Mouse (Mus musculus) spleen, adult 18-20 months (tissue): ENCODE results near the gene Olfr279.

Source experiments
- DNase-seq, 2 experiments: peaks; one replicate each; pipeline ENCODE4 v3.0.0; 2022; ENCODE audit warnings: mixed read lengths in 2 of 2

The Olfr279 gene

DNA sequence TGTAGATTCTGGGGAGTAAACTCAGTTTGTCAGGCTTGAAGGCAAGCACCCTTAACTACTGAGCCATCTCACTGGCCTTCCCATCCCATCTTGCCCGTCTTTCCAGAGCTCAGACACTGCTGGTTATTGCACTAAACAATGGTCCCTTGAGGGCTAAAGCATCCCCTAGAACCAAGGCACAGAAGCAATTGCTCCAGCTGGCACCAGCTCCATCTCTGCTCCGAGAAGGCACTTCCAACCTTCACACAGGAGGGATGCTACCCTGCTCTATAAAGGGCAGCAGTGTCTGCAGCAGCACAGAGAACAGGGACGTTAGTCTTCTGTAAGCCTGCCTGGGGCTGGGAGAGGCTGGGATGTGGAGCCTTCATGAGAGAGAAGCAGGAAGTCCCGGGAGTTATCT lies at the start of gene Olfr279:
Gene Olfr279, plus strand, starts transcription at position 301 of the 400 bp plus-strand sequence.
- DNase-seq, result no peak

DNA sequence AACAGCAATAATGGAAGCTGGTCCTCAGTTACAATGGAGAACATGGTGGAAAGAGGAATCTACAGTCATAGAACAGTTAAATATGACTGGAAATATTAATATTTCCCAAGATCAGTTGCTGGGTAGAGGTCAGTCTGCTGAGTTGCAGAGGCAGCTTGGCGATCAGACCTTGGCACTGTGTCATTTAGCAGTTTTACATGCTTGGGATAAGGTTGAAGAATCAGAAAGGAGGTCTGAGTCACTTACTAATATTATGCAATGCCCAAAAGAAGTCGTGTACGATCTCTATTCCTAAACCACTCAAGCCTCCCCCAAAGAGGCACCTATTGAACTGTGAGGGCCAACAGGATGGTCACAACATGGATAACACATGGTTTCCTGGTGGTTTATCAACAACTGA lies 47.6 kb upstream of the Olfr279 start:
- no peak for DNase-seq

DNA sequence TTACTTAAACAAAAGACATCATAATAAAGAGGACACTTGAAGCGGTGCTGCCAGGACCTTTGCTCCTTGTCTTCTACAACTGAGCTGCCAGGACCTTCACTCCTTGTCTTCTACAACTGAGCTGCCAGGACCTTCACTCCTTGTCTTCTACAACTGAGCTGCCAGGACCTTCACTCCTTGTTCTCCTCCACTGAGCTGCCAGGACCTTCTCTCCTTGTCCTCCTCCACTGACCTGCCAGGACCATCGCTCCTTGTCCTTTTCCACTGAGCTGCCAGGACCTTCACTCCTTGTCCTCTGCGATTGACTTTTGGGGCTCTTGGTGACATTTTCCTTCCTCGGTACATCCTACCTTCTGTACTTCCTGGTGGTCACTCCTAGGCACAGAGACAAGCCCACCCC lies 43.7 kb upstream of the Olfr279 start:
- no peak for DNase-seq

DNA sequence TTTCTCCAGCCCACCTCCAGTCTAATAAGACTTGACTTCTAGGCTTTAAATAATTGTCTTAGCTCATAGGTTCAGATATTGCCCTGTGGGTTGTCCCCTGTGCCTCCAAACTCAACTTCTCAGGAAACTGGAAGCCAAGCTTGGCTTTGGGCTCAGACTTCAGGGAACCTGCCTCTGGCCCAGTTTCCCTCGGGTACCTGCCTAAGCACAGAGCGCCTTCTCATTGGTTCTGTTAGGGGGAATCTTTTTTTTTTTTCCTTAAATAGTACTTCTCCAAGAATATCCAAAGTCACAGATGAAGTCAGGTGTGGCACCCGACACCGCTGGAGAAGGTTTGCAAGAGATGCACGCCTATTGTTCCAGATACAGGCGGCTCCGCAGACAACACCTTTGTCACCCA lies 39.9 kb upstream of the Olfr279 start, which contains the start of gene Olfr281:
Gene Olfr281, plus strand, starts transcription at position 301 of the 400 bp plus-strand sequence.
- DNase-seq, result no peak

DNA sequence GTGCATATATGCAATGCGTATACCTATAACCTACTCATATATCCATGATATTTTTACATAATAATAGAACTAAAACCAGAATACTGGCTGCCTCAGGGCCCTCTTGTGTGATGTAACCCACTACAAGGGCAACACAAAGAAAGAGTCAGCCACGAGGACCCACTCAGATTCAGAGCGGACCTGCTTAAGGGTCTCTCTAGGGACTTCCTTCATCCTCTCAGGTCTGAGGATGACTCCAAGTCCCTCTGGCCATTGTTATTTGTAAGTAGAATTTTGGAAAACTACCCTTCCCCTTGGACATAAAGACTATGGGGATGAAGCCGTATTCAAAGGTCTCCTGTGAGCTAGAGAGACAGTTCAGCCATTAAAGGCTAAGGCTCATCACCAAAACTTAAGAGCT lies 22.6 kb upstream of the Olfr279 start, which contains the start of gene OR5BS1P:
Gene OR5BS1P, plus strand, starts transcription at position 301 of the 400 bp plus-strand sequence.
- DNase-seq, result no peak

DNA sequence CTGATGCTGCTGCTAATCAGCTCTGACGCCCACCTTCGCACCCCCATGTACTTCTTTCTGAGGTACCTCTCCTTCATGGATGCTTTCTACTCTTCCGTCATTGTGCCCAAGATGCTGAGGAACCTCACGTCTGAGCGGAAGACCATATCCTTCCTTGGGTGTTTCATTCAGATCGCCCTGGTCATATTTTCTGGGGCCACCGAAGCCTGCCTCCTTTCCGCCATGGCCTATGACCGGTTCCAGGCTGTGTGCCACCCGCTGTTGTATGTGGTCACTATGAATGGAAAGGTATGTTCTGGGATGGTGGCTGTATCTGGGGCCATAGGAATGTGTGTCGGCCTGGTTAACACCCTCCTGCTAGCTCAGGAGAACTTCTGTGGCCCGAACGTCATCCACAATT lies 20.7 kb upstream of the Olfr279 start:
- DNase-seq, result no peak

DNA sequence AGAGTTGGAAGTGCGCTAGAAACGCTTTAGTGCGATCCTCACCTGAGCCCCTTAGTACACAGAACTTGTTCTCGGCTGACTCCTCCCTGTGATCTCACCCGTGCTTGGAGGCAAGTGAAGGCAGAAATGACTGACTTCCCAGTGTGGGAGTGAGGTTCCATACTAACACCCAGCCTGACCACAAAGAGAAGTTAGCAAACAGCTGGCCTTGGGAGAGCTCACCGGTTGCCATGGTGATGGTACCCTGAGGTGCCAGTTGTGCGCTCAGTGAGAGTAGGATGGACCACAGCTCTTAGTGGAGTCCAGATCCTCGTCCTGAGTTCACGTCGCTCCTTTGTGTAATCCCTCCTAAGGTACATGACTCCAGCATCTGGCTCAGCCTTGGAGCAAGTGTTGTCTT lies 17.2 kb upstream of the Olfr279 start:
- DNase-seq, result no peak

DNA sequence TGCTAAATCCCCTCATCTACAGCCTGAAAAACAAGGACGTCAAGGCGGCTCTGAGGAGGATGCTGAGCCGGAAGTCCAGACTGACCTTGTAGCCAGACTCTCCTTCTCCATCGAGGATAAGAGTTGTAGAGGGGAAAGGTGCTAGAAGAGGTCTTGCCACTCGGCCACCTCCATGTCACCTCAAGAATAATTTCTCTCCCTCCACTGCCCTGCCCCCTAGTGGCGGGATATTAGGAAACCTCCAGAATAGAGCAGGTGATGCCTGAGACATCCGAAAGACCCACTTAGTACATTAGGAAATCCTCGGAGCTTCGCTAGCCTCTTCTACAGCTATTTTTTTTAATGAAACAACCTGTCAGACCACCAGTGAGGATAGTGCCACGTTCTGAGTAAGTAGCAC lies 16.8 kb upstream of the Olfr279 start:
- DNase-seq, result peak; percentile 21 to 72

DNA sequence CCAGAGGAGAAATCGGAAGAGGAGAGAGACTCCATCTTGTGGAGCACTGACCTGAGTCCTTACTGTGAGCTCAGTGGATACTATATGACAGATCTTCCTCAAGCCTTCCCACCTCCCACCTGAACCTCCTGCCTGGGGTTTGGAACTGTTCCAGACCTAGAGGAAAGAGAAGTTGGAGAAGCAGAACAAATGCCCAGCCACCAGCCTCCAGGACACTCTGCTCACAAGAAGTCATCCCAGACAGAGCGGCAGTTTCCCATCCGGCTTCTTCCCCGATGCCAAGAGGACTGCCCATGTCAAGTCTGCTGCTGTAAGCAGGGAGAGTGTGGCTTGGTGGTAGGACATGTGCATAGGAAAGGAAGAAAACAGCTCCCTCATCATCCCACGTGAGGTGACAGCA lies 15.9 kb upstream of the Olfr279 start:
- DNase-seq, result no peak

DNA sequence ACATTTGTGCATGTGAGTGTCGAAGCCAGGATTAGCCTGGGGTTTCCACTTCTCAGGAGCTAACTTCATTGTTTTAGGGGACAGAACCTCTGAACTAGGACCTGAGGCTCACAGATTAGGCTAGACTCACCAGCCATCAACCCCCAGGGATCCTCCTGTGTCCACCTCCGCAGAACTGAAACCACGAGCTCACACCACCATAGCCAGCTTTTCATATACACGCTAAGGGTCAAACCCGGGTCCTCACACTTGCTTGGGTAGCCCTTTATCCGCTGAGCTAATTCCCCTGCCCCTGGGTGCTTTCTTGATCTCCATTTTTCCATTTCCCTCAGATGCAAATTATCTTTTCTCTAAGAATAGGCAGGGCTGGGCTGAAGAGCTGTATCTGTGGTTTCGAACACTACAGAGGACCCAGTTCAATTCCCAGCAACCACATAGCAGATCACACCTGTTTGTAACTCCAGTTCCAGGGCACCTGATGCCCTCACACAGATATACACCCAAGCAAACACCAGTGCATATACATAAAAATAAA lies 12.6 kb upstream of the Olfr279 start:
- DNase-seq, result no peak

DNA sequence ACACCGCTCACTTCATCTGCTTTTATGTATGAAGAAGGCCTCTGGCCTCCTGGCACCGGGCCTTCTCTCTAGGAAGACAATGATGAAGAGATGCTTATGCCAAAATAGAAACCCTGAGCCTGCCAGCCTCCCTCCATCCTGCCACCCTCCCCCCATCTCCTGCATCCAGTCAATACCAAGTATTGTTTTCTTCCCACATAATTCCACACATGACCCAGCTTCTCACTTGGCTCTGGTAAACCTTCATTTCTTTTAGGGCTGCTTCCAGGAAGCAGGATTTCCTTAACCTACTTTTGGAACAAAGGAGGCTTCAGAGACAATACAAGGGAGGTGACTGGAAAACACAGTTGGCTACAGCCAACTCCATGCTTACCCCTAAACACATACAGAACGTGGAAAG lies 9.5 kb upstream of the Olfr279 start, which contains the start of gene Lalba:
Gene Lalba, minus strand, starts transcription at position 21 of the 400 bp plus-strand sequence.
- no peak for DNase-seq

DNA sequence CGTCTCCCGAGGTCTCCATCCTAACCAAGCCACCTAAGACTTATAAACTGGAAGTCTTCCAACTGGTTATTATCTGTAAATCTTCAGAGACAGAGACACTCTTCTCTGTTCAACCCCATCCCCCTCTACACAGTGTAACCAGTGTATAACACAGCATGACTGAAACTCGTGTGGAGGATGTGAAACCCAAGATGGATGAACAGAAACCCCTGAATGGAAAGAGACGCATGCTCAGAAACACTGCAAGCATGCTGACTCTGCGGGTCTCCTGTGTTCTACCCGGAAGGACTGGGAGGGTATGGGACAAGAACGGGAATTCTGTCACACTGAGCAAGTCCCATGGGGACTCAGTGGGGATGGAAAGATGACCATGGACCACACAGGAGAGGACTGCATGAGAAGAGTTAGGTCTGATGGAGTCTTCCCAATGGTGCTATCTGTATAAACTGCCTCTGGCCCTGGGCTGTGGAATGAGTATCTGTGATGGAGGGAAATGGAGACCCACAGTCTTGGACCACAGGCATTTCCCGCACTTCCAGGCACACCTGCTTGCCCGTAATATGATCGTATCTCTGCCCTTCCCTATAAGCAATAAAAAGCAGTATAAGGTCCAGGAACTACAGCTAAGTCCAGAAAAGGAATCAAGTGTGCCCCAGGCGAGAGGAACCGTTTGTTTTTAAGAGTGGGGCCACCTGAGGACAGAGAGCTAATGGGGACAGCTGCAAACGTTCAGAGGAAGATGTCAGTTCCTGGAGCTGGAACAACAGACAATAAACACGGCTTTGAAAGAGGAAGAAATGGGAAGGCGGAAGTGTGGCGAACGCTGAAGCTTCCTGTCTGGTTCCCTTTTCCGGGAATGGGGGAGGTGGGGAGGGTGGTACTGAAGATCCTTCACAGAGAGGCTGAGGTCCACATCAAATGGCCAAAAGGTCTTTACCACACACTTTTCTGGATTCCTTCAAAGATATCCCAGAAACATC lies 8.0 kb upstream of the Olfr279 start:
- DNase-seq, result peak; percentile 21 to 38

DNA sequence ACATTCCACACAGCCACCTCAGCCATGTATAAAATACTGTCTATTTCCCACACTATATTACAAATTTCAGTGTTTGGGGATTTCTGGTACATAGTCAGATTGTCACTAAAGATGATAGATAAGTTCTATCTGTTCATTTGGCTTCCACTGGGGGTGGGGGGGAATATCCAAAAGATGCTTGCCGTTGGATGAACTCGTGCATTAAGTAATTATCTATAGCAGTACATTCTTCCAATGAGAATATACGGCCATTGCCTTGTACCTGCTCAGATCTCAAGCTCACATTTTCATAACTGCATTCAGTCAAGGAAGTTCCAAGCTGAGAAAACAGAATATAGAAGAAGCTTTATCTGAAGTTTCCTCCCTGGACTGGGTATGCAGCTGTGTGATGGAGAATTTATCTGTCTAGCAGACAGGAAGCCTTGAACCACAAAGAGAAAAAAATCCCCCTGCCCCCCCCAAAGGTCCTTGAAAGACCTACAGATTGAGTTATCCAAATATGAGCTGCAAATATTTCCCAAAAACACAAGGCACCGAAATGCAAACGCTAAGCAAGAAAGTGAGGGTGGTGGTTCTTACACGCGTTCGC lies 5.7 kb upstream of the Olfr279 start:
- no peak for DNase-seq

DNA sequence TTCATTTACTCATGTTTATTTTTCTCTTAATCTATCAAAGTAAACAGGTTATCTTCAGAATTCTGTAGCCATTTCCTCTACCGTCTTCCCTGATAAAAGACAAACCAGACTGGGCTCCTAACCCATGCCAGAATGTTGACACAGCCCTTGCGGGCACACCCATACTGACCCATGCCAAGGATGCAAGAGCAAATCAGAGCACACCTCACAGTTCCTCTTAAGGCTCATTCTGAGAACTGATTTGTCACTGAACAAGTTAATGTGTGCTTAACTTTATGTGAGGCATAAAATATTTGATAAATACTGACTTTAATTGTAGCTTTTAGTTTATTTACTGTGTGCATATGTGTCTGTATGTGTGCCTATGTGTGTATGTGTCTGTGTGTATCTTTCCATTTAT lies 870 bp upstream of the Olfr279 start:
- no peak for DNase-seq

DNA sequence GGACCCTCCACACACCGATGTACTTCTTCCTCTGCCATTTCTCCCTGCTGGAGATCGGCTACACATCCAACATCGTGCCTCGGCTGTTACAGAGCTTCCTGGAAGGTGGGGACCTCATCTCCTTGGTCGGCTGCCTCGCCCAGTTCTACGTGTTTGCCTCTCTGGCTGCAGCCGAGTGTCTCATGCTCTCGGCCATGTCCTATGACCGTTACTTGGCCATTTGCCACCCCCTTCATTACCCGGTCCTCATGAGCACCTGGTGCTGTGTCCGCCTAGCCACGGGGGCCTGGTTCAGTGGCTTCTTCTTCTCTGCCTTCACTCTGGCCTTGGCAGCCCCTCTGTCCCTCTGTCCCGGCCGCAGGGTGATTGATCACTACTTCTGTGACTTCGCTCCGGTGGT lies 5.4 kb downstream of the Olfr279 start:
- no peak for DNase-seq

DNA sequence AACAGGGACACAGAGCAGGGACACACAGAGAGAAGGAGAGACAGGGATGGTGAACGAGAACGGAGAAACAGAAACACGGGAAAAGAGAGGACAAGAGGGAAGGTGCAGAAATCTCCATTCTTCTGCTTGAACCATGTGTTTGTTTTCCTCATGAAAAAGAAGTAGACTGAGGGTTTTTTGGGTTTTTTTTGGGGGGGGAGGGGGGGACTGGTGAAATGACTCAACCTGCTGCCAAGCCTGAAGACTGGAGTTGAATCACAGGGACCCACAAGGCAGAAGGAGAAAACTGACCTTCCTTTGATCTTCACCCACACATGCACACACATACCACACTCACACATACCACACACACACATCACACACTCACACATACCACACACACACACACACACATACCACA lies 11.1 kb downstream of the Olfr279 start:
- DNase-seq, result no peak

DNA sequence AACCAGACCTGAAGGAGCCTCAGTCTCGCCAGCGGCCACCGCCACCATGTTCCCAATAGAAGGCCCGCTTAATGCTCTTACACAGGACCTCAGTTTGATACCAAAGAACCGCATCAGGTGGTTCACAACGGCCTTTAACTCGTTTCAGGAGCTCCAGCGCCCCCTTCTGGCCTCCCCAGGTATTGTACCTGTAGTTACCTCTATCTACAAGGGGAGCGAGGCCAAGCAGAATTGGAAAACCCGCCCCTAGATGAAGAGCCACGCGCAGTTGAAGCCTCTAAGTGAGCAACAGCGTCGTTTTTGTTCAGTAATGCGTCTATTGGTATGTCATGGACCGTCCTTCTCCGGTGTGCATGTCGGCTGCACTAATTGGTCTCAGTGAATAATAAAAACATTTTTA lies 12.3 kb downstream of the Olfr279 start:
- peak; percentile 45 to 82 for DNase-seq

DNA sequence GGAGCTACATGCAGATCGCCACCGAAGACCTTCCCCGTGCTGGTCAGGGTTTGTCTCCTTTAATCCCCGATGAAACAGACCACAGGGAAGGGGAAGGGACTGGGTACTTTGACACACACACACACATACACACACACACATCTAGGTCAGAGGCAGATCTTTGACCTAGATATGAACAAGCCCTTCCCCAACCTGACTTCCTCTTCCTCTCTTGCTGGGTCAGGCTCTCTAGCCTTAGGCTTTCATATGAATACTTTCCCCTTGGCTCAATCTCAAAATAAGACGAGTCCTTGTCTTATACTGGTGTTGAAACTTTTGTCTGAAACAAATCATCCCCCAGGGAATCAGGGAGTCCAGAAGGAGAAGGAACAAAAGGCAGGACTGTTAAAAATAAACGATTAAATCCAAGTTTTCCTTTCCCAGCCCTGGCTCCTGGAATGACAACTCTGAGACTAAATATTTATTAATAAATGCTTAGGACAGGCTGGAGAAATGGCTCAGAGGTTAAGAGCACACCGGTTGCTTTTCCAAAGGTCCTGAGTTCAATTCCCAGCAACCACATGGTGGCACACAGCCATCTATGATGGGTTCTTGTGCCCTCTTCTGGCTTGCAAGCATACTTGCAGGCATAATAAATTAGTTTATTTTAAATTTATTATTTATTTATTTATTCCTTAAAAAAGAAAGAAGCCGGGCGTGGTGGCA lies 14.2 kb downstream of the Olfr279 start:
- DNase-seq, result no peak

DNA sequence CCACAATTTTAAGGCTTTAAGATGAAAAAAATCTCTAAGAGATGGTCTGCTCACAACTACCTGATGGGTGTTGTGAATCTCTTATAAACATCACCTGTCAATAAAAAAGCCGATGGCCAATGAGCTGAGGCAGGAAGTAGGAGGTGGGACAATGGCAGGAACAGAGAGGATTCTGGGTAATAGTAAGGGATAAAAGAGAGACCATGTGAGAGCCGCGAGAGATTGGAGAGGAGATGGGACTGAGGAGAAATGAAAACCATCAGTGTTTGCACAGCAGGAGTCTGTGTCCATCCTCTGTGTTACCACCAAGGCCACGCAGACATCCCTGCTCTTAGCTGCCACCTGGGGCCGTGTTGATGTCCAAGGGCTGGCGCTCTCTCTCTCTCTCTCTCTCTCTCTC lies 15.1 kb downstream of the Olfr279 start:
- no peak for DNase-seq

DNA sequence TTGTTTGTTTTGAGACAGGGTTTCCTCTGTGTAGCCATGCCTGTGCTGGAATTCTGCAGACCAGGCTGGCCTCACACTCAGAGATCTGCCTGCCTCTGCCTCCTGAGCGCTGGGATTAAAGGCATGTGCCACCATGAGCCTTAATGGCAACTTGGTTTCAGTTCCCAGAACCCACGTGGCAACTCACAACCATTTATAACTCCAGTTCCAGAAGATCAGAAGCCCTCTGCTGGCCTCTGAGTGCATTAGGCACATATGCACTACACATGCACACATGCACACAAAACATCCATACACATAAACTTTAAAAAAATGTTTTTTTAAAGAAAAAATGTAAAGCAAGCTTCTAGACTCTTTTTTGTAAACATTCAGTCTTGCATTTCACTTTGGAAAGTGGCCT lies 17.2 kb downstream of the Olfr279 start:
- DNase-seq, result no peak

DNA sequence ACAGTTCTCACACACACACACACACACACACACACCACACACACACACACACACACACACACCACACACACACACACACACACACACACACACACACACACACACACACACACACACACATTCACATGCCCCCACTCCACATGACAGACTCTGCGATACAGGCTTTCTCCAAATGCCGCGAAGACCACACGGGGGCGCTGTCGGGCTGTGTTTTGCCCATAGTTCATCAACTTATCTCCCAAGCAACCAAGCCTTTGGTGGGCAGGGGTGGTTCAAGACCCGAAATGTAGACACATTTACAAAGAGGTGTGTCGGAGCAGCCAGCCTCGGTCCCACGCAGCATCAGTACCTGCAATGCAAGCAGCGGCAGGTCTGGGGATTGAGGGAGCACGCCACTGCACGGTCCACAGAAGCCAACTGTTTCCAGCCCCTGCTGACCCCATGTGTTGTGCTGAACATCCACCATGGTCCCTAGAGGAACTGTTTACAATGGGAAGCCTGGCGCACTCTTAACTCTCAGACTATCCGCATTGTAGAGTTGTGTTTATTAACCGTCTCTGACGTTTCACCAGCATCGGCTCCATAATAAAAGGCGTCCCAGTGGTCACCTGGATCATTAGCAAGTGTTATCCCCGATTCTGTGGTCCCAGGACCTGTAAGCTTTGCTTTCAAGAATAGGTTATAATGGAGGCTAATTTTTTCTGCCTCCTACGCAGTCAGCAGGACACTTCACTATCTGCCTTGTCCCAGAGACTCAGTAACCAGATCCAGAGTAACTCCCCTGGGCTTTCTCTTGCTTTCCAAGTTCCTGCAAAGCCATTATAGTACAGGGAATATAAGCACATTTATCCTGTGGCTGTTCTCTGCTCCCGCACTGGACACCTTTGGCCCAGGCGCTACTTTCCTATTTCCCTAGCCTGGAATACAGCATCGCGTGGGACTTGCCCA lies 18.5 kb downstream of the Olfr279 start:
- DNase-seq, result peak; percentile 66 to 85

DNA sequence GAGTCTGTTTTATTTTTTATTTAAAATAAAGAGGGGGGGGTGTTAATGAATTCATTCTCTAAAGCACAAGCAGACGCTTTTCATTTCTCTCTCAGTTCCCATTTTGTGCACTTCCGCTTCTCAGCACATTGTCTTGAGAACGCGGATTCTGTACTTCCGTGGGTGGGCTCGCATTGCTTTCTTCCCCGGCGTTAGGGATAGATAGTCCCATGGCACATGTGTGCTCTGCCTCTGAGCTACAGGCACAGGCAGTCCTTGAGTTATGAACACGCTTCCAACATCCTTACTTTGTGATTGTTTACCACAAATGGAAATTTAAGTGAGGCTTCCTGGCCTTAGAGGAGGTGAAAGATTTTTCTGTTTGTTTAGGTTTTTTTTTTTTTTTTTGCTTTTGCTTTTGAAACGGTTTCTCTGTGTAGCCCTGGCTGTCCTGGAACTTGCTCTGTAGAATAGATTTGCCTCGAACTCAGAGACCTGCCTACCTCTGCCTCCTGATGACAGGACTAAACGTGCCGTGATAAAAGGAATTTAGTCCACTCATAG lies 19.3 kb downstream of the Olfr279 start:
- DNase-seq, result peak; percentile 46
